Mouse (Mus musculus) frontal cortex, postnatal 10 days (tissue): ENCODE data around the gene Scn4b.

Experiments used
- DNase-seq, 2 experiments: peaks; one replicate each; pipeline ENCODE4 v3.0.0; 2022; ENCODE audit warnings: low spot score in 2 of 2, mixed read lengths in 1 of 2

Gene Scn4b

DNA sequence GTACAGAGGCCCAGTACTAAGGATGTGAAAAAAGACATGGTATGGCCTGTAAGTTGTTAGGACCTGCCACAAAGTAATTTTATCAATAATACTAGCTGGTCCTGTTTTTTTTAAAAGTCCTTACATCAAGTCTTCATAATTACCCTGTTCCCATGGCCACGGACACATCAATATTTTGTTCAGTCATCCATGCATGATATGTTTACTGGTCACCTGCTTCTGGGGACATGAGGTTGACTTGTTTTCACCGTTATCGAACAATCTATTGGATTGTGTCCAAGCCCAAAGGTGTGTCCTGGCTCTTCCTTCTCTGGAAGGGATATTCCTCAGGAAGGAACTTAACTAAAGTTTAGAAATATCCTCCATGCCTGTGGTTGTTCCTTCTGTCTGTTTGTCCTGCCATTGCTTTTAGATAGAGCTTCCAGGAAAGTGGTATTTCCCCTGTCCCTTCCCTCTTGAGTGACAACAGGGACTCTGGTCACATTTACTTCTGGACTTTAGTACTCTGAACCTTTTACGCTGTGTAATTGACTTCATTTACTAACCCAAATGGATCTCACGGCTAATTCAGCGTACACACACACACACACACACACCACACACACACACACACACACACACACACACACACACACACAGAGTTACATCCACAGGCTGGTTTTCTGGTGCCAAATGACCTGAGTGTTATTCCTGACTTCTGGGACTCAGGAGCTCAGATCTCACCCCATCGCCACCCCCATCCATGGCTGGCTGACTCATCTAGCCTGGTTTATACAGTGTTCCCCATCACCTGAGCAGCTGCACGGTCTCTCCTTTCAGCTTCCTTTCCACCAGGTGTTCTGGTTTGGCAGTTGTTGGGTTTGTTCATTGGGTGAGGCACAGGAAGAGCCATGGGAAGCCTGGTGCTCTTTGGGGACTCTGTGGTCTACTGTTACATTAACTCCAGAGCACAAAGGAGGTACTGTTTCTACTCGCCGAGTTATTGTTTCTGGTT lies 50.7 kb downstream of the Scn4b start:
- no peak for DNase-seq

GRCm38 (mm10) chr9:45189661-45190174 lies 51.5 kb downstream of the Scn4b start:
- no peak for DNase-seq

DNA sequence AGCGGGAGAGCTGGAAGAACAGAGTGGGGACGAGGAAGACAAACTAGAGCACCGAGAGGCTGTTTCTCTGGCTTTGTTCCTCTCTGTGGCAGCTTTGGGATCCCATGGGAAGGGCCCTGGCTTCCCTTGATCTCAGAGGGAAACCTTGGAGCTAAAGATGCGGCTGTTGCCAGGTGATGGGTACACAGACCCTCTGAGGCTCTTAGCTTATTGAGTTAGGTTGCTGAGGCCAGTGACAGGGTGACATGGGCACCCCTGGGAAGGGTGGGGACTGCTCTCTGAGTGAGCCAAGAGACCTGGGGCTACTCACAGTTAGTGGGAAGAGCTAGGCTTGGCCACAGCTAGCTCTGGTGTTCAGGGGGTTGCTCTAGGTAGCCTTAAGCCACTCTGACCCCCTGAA lies 57.3 kb downstream of the Scn4b start:
- DNase-seq: no peak

- DNase-seq: no peak
These were observed 58.1 kb downstream of the Scn4b start for GRCm38 (mm10) chr9:45196125-45196830.

DNA sequence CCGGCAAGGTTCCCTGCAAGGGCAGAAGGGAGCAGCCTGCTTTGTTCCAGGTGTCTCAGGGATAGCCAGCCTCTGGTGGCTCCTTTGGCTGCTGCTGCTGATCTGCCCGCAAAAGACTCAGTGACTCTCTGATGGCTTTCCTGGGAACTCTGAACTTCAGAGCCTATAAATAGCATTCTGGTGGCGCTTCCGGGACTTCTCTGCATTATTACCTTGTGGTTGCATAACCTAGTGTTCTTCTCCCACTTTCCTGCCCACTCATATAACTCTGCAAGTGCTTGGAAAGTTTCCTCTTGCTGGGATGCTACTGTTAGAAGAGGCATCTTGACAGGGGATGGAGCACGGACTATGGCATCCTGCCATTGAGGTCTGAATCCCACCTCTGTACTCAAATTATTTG lies 59.4 kb downstream of the Scn4b start:
- no peak for DNase-seq

GRCm38 (mm10) chr9:45201319-45201947 lies 63.2 kb downstream of the Scn4b start:
- DNase-seq: no peak

DNA sequence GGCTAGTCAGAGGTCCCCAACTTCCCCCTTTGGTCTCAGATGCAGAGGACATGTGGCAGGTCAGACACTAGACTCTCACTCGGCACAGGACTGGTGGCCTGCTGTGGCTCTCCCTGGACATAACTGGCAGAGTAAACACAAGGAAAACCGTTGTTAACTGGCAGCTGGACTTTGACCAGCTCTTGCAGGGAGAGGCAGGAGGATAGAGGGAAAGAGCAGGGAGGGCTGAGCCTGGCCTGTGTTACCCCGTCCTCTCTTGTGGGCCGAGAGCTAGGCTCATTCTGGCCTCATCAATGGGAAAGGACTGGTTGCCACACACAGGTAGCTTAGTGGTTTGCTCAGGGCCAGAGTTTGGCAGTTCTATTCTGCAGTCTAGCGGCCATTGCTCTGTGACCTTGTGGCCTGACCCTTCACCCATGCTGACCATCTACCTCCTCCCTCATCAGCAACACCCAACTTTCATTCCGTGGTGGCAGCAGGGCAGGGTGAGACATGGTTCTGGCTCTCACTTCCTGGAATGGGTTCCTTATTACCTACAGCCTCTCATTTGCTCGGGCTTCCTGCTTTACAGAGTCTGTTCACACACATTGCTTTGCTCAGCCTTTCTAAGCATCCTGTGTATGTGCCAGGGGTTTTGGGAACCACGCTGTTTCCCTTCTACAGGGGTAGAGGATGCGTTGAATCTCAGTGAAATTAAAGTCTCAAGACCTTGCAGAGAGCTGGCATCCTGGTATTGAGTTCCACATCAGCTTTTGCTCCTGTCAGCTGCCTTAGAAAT lies 64.0 kb downstream of the Scn4b start:
- DNase-seq: no peak
